Mouse (Mus musculus) testis, adult 2 months (tissue): ENCODE results near the gene Asic3.

Experiments
- CTCF ChIP-seq: fragments of 200-500 bp; IDR thresholded peaks from 2 replicates; pipeline ENCODE4 v1.5.1; 2012; ENCODE audit warnings: low read depth, mild to moderate bottlenecking, inconsistent platforms, low read length, moderate library complexity; ENCODE audit not compliant: control insufficient read depth, insufficient read depth, insufficient replicate concordance
- POLR2A ChIP-seq: fragments of 200-500 bp; IDR thresholded peaks from 2 replicates; pipeline ENCODE4 v1.6.1; 2012; ENCODE audit warnings: low read depth, mild to moderate bottlenecking, inconsistent platforms, low read length, moderate library complexity; ENCODE audit not compliant: control insufficient read depth

DNA sequence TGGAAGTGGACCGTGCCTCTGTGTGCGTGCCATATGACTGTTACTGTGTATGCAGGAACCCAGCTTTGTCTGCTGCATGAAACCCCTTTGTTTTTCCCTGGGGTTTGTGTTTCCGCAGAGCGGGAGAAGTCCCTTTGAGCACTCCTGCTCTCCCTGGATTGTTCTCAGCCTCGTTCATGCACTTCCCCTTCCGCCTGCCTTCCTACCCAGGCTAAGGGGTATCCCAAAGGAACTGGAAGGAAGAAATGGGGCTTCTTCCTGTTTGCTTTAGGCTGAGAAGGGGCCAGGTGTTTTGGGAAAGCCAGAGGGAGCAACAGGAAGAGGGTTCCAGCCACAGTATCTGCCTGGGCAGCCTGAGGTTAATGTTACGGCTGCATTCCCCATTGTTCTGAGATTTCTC lies 42.4 kb downstream of the Asic3 start:
- TF ChIP-seq CTCF (no peak), POLR2A (no peak)
